Comparison of ENCODE assay signal across 8 mouse cellular contexts in genomic region chr5:134350660-134351059, GRCm38 (mm10). TPM values are rescaled to one million over a fixed set of nuclear protein-coding genes. Genes with fewer than 3 reads are reported as not detected.
DNase-seq lines count a peak whose midpoint lies in the region; ATAC-seq and TF ChIP-seq lines count a peak whose summit lies in the region.

No protein-coding gene starts in this region.

- peaks cover 0 to 10% of the 10 kb centered on the region in 2 experiments; a peak in 1 of 4 replicates for H3K4me1 ChIP-seq in ES-E14 (ENCODE audit: control insufficient read depth in 2 of 2, insufficient read depth in 2 of 2, low read length in 2 of 2, poor library complexity in 1 of 2)
- peaks cover 18% of the 10 kb centered on the region for H3K4me1 ChIP-seq in heart, embryonic 13.5 days
- H3K4me1 ChIP-seq in kidney, embryonic 15.5 days = peaks cover 11% of the 10 kb centered on the region
- 0 out of 2 replicates have a peak, but pooled peaks cover 6% of the 10 kb centered on the region for H3K4me1 ChIP-seq in lung, embryonic 15.5 days
- H3K4me1 ChIP-seq in neural tube, embryonic 15.5 days = peaks cover 5% of the 10 kb centered on the region

- DNase-seq in ES-E14 (ENCODE audit: low read depth, low spot score) = peak; percentile 89
- DNase-seq in adrenal gland, adult 8-10 months = peak; percentile 84
- peak; percentile 56 to 78 for DNase-seq in urinary bladder, postnatal 36 days (ENCODE audit: low spot score in 2 of 2)

- H3K27ac ChIP-seq in ES-E14 (ENCODE audit: insufficient read depth, low read depth, low read length, poor library complexity, severe bottlenecking) = no peak overlapping the region
- no peak overlapping the region for H3K27ac ChIP-seq in heart, embryonic 13.5 days (replicated peaks)
- no peak overlapping the region; the same call in 1 of the 2 replicates for H3K27ac ChIP-seq in kidney, embryonic 15.5 days
- no peak overlapping the region for H3K27ac ChIP-seq in lung, embryonic 15.5 days
- no peak overlapping the region for H3K27ac ChIP-seq in neural tube, embryonic 15.5 days (replicated peaks)

- in situ Hi-C loops in ES-E14 (cut with MboI; ENCODE audit: low sequenced_read_pairs in 2 of 2, unreplicated experiment in 2 of 2) = no loop called here

- no peaks in the 10 kb centered on the region for H3K36me3 ChIP-seq in ES-E14 (ENCODE audit: control insufficient read depth, insufficient read depth, low read length, poor library complexity, severe bottlenecking)
- no peaks in the 10 kb centered on the region for H3K36me3 ChIP-seq in heart, embryonic 13.5 days
- no peaks in the 10 kb centered on the region for H3K36me3 ChIP-seq in kidney, embryonic 15.5 days
- no peaks in the 10 kb centered on the region for H3K36me3 ChIP-seq in lung, embryonic 15.5 days
- no peaks in the 10 kb centered on the region for H3K36me3 ChIP-seq in neural tube, embryonic 15.5 days

- H3K4me2 ChIP-seq in heart, embryonic 13.5 days = peak overlapping the region; percentile 46
- peak overlapping the region; percentile 53 for H3K4me2 ChIP-seq in kidney, embryonic 15.5 days
- peak overlapping the region; percentile 34 for H3K4me2 ChIP-seq in lung, embryonic 15.5 days
- H3K4me2 ChIP-seq in neural tube, embryonic 15.5 days = peak overlapping the region; percentile 35

- H3K27me3 ChIP-seq in heart, embryonic 13.5 days (replicated peaks) = no peaks in the 10 kb centered on the region
- H3K27me3 ChIP-seq in kidney, embryonic 15.5 days = no peaks in the 10 kb centered on the region; the same call in 1 of the 2 replicates
- no peaks in the 10 kb centered on the region for H3K27me3 ChIP-seq in lung, embryonic 15.5 days
- no peaks in the 10 kb centered on the region for H3K27me3 ChIP-seq in neural tube, embryonic 15.5 days (replicated peaks)

- no peaks in the 10 kb centered on the region for H3K9me3 ChIP-seq in ES-E14 (ENCODE audit: control insufficient read depth, insufficient read depth, low read depth, low read length)
- H3K9me3 ChIP-seq in heart, embryonic 13.5 days = no peaks in the 10 kb centered on the region
- H3K9me3 ChIP-seq in kidney, embryonic 15.5 days (replicated peaks) = no peaks in the 10 kb centered on the region
- H3K9me3 ChIP-seq in lung, embryonic 15.5 days = no peaks in the 10 kb centered on the region
- H3K9me3 ChIP-seq in neural tube, embryonic 15.5 days (replicated peaks) = no peaks in the 10 kb centered on the region

- 8% methylated on average over 10 of the region's 10 CpGs for WGBS in heart, embryonic 13.5 days
- WGBS in kidney, embryonic 15.5 days = 9% methylated on average over 10 of the region's 10 CpGs
- 8% methylated on average over 10 of the region's 10 CpGs for WGBS in lung, embryonic 15.5 days
- 20% methylated on average over 10 of the region's 10 CpGs for WGBS in neural tube, embryonic 15.5 days

- ATAC-seq in erythroblast, adult 5-6 weeks (replicated peaks; ENCODE audit: low FRiP score, poor library complexity, severe bottlenecking) = peak; percentile 95
- no peak for ATAC-seq in heart, embryonic 13.5 days (ENCODE audit: extremely low read depth, insufficient number of reproducible peaks, low FRiP score, low TSS enrichment)
- peak; percentile 90 for ATAC-seq in kidney, embryonic 15.5 days (replicated peaks; ENCODE audit: low FRiP score)
- ATAC-seq in lung, embryonic 15.5 days (ENCODE audit: borderline replicate concordance, extremely low read depth, low FRiP score, low TSS enrichment) = peak; percentile 75; the same call in 1 of the 2 replicates
- peak; percentile 57; the same call in 1 of the 2 replicates for ATAC-seq in neural tube, embryonic 15.5 days (ENCODE audit: low FRiP score)

- H3K4me3 ChIP-seq in ES-E14 (ENCODE audit: insufficient read depth in 1 of 2, low read depth in 1 of 2, low read length in 2 of 2, poor library complexity in 1 of 2, severe bottlenecking in 1 of 2) = peak overlapping the region in 1 of 2 experiments; percentile 8; a peak in 1 of 4 replicates
- H3K4me3 ChIP-seq in heart, embryonic 13.5 days = 0 out of 2 replicates have a peak overlapping the region, but pooled peaks have one; percentile 14
- peak overlapping the region; percentile 11 for H3K4me3 ChIP-seq in kidney, embryonic 15.5 days (replicated peaks)
- H3K4me3 ChIP-seq in lung, embryonic 15.5 days = no peak overlapping the region
- H3K4me3 ChIP-seq in neural tube, embryonic 15.5 days (replicated peaks) = no peak overlapping the region; the same call in 1 of the 2 replicates

- no peak overlapping the region for H3K9ac ChIP-seq in ES-E14 (ENCODE audit: insufficient read depth, low read depth, low read length, poor library complexity, severe bottlenecking)
- H3K9ac ChIP-seq in heart, embryonic 13.5 days = no peak overlapping the region
- H3K9ac ChIP-seq in kidney, embryonic 15.5 days = no peak overlapping the region
- H3K9ac ChIP-seq in lung, embryonic 15.5 days = no peak overlapping the region
- no peak overlapping the region for H3K9ac ChIP-seq in neural tube, embryonic 15.5 days (replicated peaks)

TF ChIP-seq in ES-E14, 5 proteins besides CTCF, POLR2A, EP300 and RAD21:
- TF ChIP-seq ZNF384 (IDR thresholded peaks at IDR 0.05; ENCODE audit: low read depth, low read length) (no peak), MAFK (IDR thresholded peaks at IDR 0.05; ENCODE audit: insufficient read depth, low read depth, low read length) (no peak), HCFC1 (IDR thresholded peaks at IDR 0.05; ENCODE audit: borderline replicate concordance, insufficient read depth, low read length) (no peak), ZC3H11A (IDR thresholded peaks at IDR 0.05; ENCODE audit: borderline replicate concordance, low read depth, low read length) (no peak), CHD2 (IDR thresholded peaks at IDR 0.05; ENCODE audit: low read depth, low read length) (no peak)
TF ChIP-seq in ES-E14: peak in this region for 0.

RNA-seq across cellular contexts. Expression of gene Gtf2i, which starts 36.1 kb away (rescaled TPM):
- 64.3 and 81.0 TPM in 2 replicates for total RNA-seq in ES-E14 (2012; rRNA removed)
- 100 to 1,000 TPM; 215 to 303 (median 258) TPM for total RNA-seq in adrenal gland, adult 8-10 months (2022)
- total RNA-seq in erythroblast, adult 5-6 weeks (2015; ENCODE audit: low replicate concordance) = 9.0 and 28.4 TPM in 2 replicates
- total RNA-seq in erythroblast, adult 5-6 weeks (2017; ENCODE audit: low replicate concordance) = 10.7 and 11.2 TPM in 2 replicates
- 125 and 127 TPM in 2 replicates for polyA plus RNA-seq in heart, embryonic 13.5 days (2015; fragmentation: Nextera tagmentation; extraction: Ambion mirVana)
- 196 and 197 TPM in 2 replicates for polyA plus RNA-seq in kidney, embryonic 15.5 days (2015; fragmentation: Nextera tagmentation; extraction: Ambion mirVana)
- polyA plus RNA-seq in lung, embryonic 15.5 days (2015; fragmentation: Nextera tagmentation; extraction: Ambion mirVana) = 160 and 168 TPM in 2 replicates
- polyA plus RNA-seq in neural tube, embryonic 15.5 days (2015; fragmentation: Nextera tagmentation; extraction: Ambion mirVana) = 136 and 143 TPM in 2 replicates

Comparison
In these comparisons a context has a peak if more than half of its experiments do, and no peak if none do; other contexts are left out.
1. H3K4me3 ChIP-seq: peak in heart, embryonic 13.5 days (single experiment) and kidney, embryonic 15.5 days (single experiment); none in lung, embryonic 15.5 days (single experiment) and neural tube, embryonic 15.5 days (single experiment).
2. Peak in every context shown above with its lines, with median percentiles within 50 percentile points of each other: DNase-seq and H3K4me2 ChIP-seq.